ENCODE assay signal across 27 mouse cellular contexts in genomic region chr5:17984522-17984921, GRCm38 (mm10). TPM values are rescaled to one million over a fixed set of nuclear protein-coding genes. Genes with fewer than 3 reads are reported as not detected.
"Had no signal": no experiment of that assay in that cellular context is flagged by ENCODE, and none has a peak within 500 bp of the region (broad histone marks: within the 10 kb centered on the region; RNA-seq: fewer than 3 reads in every experiment).

No protein-coding gene starts in this region.

- ATAC-seq: liver, embryonic 12.5 days; midbrain, embryonic 13.5 days; midbrain, embryonic 16.5 days had no signal

- H3K27ac ChIP-seq: liver, embryonic 12.5 days; liver, embryonic 15.5 days; lung, embryonic 15.5 days; midbrain, embryonic 10.5 days; midbrain, embryonic 13.5 days; stomach, postnatal 0 days had no signal

- H3K27me3 ChIP-seq: liver, embryonic 12.5 days; liver, embryonic 15.5 days; lung, embryonic 15.5 days; megakaryocyte, embryonic 14.5 days; midbrain, embryonic 13.5 days had no signal

- H3K4me2 ChIP-seq: liver, embryonic 12.5 days; liver, embryonic 15.5 days; lung, embryonic 15.5 days; midbrain, embryonic 13.5 days had no signal

- H3K36me3 ChIP-seq: liver, embryonic 12.5 days; liver, embryonic 15.5 days; lung, embryonic 15.5 days; midbrain, embryonic 10.5 days; midbrain, embryonic 13.5 days had no signal

- H3K9ac ChIP-seq: liver, embryonic 12.5 days; liver, embryonic 15.5 days; lung, embryonic 15.5 days; midbrain, embryonic 13.5 days had no signal

- H3K4me3 ChIP-seq: liver, embryonic 12.5 days; liver, embryonic 15.5 days; lung, embryonic 15.5 days; megakaryocyte, embryonic 14.5 days; midbrain, embryonic 10.5 days; midbrain, embryonic 13.5 days had no signal

- H3K9me3 ChIP-seq: liver, embryonic 12.5 days; liver, embryonic 15.5 days; lung, embryonic 15.5 days; midbrain, embryonic 10.5 days; midbrain, embryonic 13.5 days had no signal

- H3K4me1 ChIP-seq: liver, embryonic 12.5 days; liver, embryonic 15.5 days; lung, embryonic 15.5 days; megakaryocyte, embryonic 14.5 days; midbrain, embryonic 10.5 days; midbrain, embryonic 13.5 days had no signal

- DNase-seq: kidney, adult 9 months; kidney, postnatal 14 days; kidney, postnatal 4 days; liver; lung, adult 18-20 months; lung, postnatal 10 days; lung, postnatal 36 days; thymus, adult 2 months; thymus, postnatal 14 days; thymus, postnatal 4 days had no signal

RNA-seq across cellular contexts. Expression of gene Gnat3, which starts 22.2 kb away (rescaled TPM):
- total RNA-seq: layer of hippocampus, adult 18-20 months; layer of hippocampus, postnatal 14 days; left cerebral cortex, adult 8-10 months; left cerebral cortex, postnatal 14 days; monocyte, adult 5-6 weeks had no signal
- polyA plus RNA-seq: kidney, embryonic 16.5 days; limb, embryonic 11.5 days; liver, embryonic 12.5 days; liver, embryonic 15.5 days; midbrain, embryonic 13.5 days; midbrain, embryonic 16.5 days; neural tube, embryonic 14.5 days; stomach, embryonic 14.5 days; stomach, postnatal 0 days had no signal
